Mouse (Mus musculus) small intestine, adult 2 months (tissue): Measurements from ENCODE around the gene Rps7.

Source experiments
- CTCF ChIP-seq: fragments of 200-500 bp; IDR thresholded peaks from 2 replicates; pipeline ENCODE4 v1.5.1; 2012; ENCODE audit warnings: low read depth, mild to moderate bottlenecking, control low read depth, inconsistent platforms, low read length, moderate library complexity, mixed read lengths; ENCODE audit not compliant: insufficient replicate concordance, insufficient read length; ENCODE audit errors: extremely low read depth
- POLR2A ChIP-seq: fragments of 200-500 bp; IDR thresholded peaks from 2 replicates; pipeline ENCODE4 v1.6.1; 2012; ENCODE audit warnings: low read depth, mild to moderate bottlenecking, control low read depth, inconsistent platforms, low read length, moderate library complexity

DNA sequence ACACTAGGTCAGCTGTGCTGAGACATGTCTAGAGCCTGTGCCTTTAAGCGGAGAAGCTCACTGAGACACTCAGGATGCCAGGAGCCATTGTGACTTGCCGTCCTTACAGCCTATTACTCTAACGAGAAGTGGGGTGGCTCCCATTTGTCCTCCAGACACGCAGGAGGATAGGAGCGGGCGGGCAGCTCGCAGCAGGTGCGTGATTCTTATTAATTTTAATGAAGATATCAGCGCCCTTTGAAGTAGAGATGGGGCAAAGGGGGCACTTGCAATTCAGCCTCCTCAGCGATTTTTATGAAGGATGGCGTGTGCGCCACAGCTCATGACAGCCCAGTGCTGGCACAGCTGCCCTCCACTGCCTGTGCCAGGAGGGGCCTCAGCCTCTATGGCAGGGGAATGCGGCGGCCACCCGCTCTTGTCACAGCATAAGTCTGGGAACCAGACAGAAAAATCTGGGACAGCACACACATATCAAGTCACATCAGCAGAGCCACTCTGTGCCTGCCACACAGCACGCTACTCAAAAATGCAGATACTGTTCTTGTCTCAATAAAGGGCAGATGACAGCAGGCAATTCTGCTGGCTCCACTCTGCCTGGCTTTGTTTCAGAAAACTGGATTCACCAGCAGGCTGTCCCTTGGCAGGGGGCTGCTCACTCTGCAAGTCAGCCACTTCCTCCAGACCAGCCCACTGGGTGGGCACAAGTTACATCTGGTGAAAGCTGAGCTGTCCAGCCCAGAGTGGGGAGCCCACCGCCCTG lies 28.0 kb downstream of the Rps7 start:
- TF ChIP-seq CTCF (no peak), POLR2A (no peak)
